Mouse (Mus musculus): ENCODE data around the gene Prrc2b. TPM values are rescaled to one million over a fixed set of nuclear protein-coding genes. Genes with fewer than 3 reads are reported as not detected.

Prrc2b gene
- polyA plus RNA-seq, 1 experiment from 2014 or later: 20.8 TPM

GRCm38 (mm10) chr2:32200033-32200432 lies 49.2 kb downstream of the Prrc2b start:
- Histone ChIP-seq H3K4me3 (no peak overlapping the region), H3K4me1 (no peaks in the 10 kb centered on the region), H3K4me2 (no peak overlapping the region), H3K9me3 (replicated peaks) (no peaks in the 10 kb centered on the region), H3K36me3 (peaks cover 100% of the 10 kb centered on the region), H3K27ac (no peak overlapping the region), H3K27me3 (replicated peaks) (no peaks in the 10 kb centered on the region), H3K9ac (no peak overlapping the region)
- ATAC-seq: no peak
- WGBS (ENCODE audit: insufficient replicate concordance): 87% methylated on average over 4 of the region's 4 CpGs

- WGBS (ENCODE audit: insufficient replicate concordance): 88% methylated on average over 11 of the region's 11 CpGs
- no peak for ATAC-seq
- H3K36me3 ChIP-seq: peaks cover 100% of the 10 kb centered on the region
These were observed 49.8 kb downstream of the Prrc2b start for GRCm38 (mm10) chr2:32200712-32201111.

GRCm38 (mm10) chr2:32201527-32201926 lies 50.6 kb downstream of the Prrc2b start:
- H3K4me2 ChIP-seq: no peak overlapping the region
- no peak overlapping the region for H3K9ac ChIP-seq
- WGBS (ENCODE audit: insufficient replicate concordance): 83% methylated on average over 7 of the region's 7 CpGs
- ATAC-seq: no peak
- H3K4me1 ChIP-seq: no peaks in the 10 kb centered on the region
- no peak overlapping the region for H3K27ac ChIP-seq
- no peaks in the 10 kb centered on the region for H3K9me3 ChIP-seq (replicated peaks)
- no peak overlapping the region for H3K4me3 ChIP-seq
- no peaks in the 10 kb centered on the region for H3K27me3 ChIP-seq (replicated peaks)
- peaks cover 100% of the 10 kb centered on the region for H3K36me3 ChIP-seq

More at GRCm38 (mm10) chr2:32200712-32201111, 49.8 kb downstream of the Prrc2b start:
- Histone ChIP-seq H3K27ac (no peak overlapping the region), H3K9me3 (replicated peaks) (no peaks in the 10 kb centered on the region), H3K4me1 (no peaks in the 10 kb centered on the region), H3K9ac (no peak overlapping the region), H3K4me3 (no peak overlapping the region), H3K27me3 (replicated peaks) (no peaks in the 10 kb centered on the region), H3K4me2 (no peak overlapping the region)

- Histone ChIP-seq H3K4me2 (no peak overlapping the region), H3K4me1 (no peaks in the 10 kb centered on the region), H3K9ac (no peak overlapping the region), H3K9me3 (replicated peaks) (no peaks in the 10 kb centered on the region), H3K36me3 (peaks cover 100% of the 10 kb centered on the region), H3K27ac (no peak overlapping the region), H3K4me3 (no peak overlapping the region), H3K27me3 (replicated peaks) (no peaks in the 10 kb centered on the region)
- WGBS (ENCODE audit: insufficient replicate concordance): 94% methylated on average over 13 of the region's 13 CpGs
- ATAC-seq: no peak
These were observed 53.0 kb downstream of the Prrc2b start for GRCm38 (mm10) chr2:32203853-32204252.

DNA sequence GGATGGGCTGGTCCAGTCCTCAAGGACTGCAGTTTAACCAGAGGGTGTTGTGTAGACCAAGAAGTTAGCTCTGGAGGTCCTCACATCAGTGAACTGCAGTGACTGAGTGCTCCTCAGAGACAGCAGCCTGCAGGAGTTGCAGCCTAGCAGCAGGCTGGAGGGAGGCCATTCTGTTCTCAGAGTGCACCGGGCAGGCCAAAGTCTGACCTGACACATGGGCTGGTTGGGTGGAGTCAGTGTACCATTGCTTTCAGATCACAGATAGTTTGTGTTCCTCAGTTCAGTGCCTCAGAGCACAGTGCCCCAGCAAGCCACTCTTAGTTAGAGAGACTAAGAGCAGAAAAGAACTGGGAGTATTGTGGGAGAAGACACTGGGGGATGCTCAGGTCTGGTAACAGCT lies 56.8 kb downstream of the Prrc2b start:
- H3K36me3 ChIP-seq: peaks cover 100% of the 10 kb centered on the region
- 88% methylated on average over 1 of the region's 1 CpGs for WGBS (ENCODE audit: insufficient replicate concordance)
- H3K27me3 ChIP-seq (replicated peaks): no peaks in the 10 kb centered on the region
- no peaks in the 10 kb centered on the region for H3K9me3 ChIP-seq (replicated peaks)
- no peak for ATAC-seq
- no peak overlapping the region for H3K27ac ChIP-seq
- H3K4me3 ChIP-seq: no peak overlapping the region
- H3K9ac ChIP-seq: no peak overlapping the region
- no peaks in the 10 kb centered on the region for H3K4me1 ChIP-seq
- no peak overlapping the region for H3K4me2 ChIP-seq

DNA sequence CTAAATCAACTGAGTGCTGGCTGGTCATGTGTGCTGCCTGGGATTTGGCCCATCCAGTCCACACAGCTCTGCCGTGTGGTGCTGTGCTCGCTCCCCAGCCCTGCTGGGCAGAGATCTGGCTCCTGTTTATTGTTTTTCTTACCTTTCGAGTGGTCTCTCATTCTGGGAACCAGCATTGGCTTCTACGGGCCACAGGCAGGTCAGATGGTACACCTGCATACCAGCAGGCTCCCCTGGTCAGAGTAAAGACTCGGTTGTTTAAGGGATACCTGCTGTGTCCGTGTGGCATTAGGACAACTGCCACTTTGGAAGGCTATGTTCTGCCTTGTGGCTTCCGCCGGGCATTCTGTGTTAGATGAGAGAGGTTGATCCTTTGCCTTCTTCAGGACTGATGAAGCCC lies 60.8 kb downstream of the Prrc2b start:
- Histone ChIP-seq H3K4me3 (no peak overlapping the region), H3K27me3 (replicated peaks) (no peaks in the 10 kb centered on the region), H3K4me2 (no peak overlapping the region), H3K4me1 (no peaks in the 10 kb centered on the region), H3K9me3 (replicated peaks) (no peaks in the 10 kb centered on the region), H3K27ac (no peak overlapping the region), H3K36me3 (peaks cover 100% of the 10 kb centered on the region), H3K9ac (no peak overlapping the region)
- no peak for ATAC-seq
- WGBS (ENCODE audit: insufficient replicate concordance): 83% methylated on average over 8 of the region's 8 CpGs

DNA sequence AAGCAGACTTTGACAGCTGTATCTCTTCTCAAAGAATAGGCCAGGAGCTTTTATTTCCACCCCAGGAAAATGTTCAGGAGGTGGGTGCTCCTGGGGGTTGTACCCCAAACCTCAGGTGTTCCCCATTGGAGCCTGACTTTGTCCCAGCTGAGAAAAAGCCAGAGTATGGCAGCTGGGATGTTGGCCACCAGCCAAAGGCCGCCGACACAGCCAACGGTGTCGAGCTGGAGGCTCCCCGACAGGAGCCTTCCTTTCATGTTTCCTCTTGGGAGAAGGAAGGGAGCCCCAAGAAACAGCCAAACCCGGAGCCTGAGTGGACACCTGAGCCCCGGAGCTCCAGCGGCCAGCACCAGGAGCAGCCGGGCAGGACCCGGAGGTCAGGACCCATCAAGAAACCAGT lies 62.1 kb downstream of the Prrc2b start:
- WGBS (ENCODE audit: insufficient replicate concordance): 93% methylated on average over 10 of the region's 10 CpGs
- Histone ChIP-seq H3K9ac (no peak overlapping the region), H3K4me1 (no peaks in the 10 kb centered on the region), H3K4me2 (no peak overlapping the region), H3K27ac (no peak overlapping the region), H3K9me3 (replicated peaks) (no peaks in the 10 kb centered on the region), H3K4me3 (no peak overlapping the region), H3K36me3 (peaks cover 100% of the 10 kb centered on the region), H3K27me3 (replicated peaks) (no peaks in the 10 kb centered on the region)
- ATAC-seq: no peak

GRCm38 (mm10) chr2:32215576-32215975 lies 64.7 kb downstream of the Prrc2b start:
- H3K9ac ChIP-seq: no peak overlapping the region

DNA sequence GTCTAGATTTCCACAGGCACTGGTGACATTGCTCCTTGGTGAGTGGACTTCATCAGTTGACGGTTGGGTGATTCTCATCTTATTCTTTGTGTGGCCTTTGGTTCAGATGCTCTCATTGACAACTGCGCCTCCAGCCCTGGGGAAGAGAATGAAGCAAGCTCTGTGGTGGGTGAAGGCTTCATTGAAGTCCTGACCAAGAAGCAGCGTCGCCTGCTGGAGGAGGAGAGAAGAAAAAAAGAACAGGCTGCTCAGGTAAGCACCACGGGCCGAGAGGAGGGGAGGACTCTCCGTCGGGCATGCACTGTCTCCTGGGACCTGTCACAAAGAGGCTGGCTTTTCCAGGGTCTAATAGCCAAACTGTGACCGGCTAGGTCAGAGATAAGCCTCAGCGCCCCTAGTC lies 65.6 kb downstream of the Prrc2b start:
- no peaks in the 10 kb centered on the region for H3K27me3 ChIP-seq (replicated peaks)
- no peaks in the 10 kb centered on the region for H3K9me3 ChIP-seq (replicated peaks)
- 88% methylated on average over 10 of the region's 10 CpGs for WGBS (ENCODE audit: insufficient replicate concordance)
- H3K4me1 ChIP-seq: no peaks in the 10 kb centered on the region
- no peak overlapping the region for H3K4me2 ChIP-seq
- H3K4me3 ChIP-seq: no peak overlapping the region
- peaks cover 100% of the 10 kb centered on the region for H3K36me3 ChIP-seq
- ATAC-seq: no peak
- H3K9ac ChIP-seq: no peak overlapping the region
- H3K27ac ChIP-seq: no peak overlapping the region

More at GRCm38 (mm10) chr2:32215576-32215975, 64.7 kb downstream of the Prrc2b start:
- Histone ChIP-seq H3K4me2 (no peak overlapping the region), H3K4me1 (no peaks in the 10 kb centered on the region), H3K36me3 (peaks cover 100% of the 10 kb centered on the region), H3K4me3 (no peak overlapping the region), H3K27ac (no peak overlapping the region), H3K27me3 (replicated peaks) (no peaks in the 10 kb centered on the region), H3K9me3 (replicated peaks) (no peaks in the 10 kb centered on the region)
- WGBS (ENCODE audit: insufficient replicate concordance): 85% methylated on average over 10 of the region's 10 CpGs
- ATAC-seq: no peak

DNA sequence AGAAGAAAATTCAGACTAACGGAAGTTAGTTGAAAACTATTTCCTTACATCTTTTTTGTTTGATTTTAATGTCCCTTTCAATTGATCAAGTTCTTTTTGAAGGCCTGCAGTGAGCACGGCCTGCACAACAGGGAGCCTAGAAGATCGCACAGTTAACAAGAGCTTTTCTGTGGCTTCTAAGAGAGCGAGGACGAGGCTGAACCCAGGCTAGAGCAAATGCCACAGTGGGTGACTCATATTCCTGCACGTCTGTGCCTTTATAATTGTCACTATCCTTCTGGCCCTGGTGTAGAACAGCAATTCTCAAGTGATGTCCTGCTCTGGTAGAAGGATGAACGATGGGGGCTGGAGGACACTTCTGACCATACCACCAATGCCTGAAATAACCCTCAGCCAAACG lies 66.8 kb downstream of the Prrc2b start:
- ATAC-seq: no peak
- H3K4me2 ChIP-seq: no peak overlapping the region
- 84% methylated on average over 8 of the region's 8 CpGs for WGBS (ENCODE audit: insufficient replicate concordance)
- no peaks in the 10 kb centered on the region for H3K4me1 ChIP-seq
- no peak overlapping the region for H3K27ac ChIP-seq
- H3K36me3 ChIP-seq: peaks cover 100% of the 10 kb centered on the region
- no peak overlapping the region for H3K4me3 ChIP-seq
- H3K27me3 ChIP-seq (replicated peaks): no peaks in the 10 kb centered on the region
- H3K9ac ChIP-seq: no peak overlapping the region
- no peaks in the 10 kb centered on the region for H3K9me3 ChIP-seq (replicated peaks)

DNA sequence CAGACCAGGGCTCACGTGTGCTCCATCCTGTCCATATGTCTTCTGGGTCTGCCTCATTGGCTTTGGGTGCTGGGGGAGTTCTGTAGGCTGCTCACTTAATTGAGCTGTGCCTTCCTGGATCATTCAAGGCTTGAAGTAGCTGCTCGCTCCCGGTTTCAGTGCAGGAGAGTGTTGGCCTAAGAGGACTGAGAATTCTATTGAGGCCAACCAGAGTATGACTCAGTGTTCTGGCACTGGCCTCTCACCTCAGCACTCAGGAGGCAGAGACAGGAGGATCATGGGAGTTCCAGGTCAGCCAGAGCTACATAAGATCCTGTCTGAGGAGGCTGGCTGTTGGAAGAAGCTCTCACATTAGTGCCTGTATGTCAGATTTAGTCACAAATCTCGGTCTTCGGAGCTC lies 67.2 kb downstream of the Prrc2b start:
- WGBS (ENCODE audit: insufficient replicate concordance): 91% methylated on average over 5 of the region's 5 CpGs
- Histone ChIP-seq H3K9ac (no peak overlapping the region), H3K27me3 (replicated peaks) (no peaks in the 10 kb centered on the region), H3K4me2 (no peak overlapping the region), H3K9me3 (replicated peaks) (no peaks in the 10 kb centered on the region), H3K4me1 (no peaks in the 10 kb centered on the region), H3K36me3 (peaks cover 100% of the 10 kb centered on the region), H3K27ac (no peak overlapping the region), H3K4me3 (no peak overlapping the region)
- no peak for ATAC-seq

- peaks cover 100% of the 10 kb centered on the region for H3K36me3 ChIP-seq
- H3K4me2 ChIP-seq: no peak overlapping the region
- H3K4me1 ChIP-seq: no peaks in the 10 kb centered on the region
- H3K27me3 ChIP-seq (replicated peaks): no peaks in the 10 kb centered on the region
- no peaks in the 10 kb centered on the region for H3K9me3 ChIP-seq (replicated peaks)
- 90% methylated on average over 11 of the region's 11 CpGs for WGBS (ENCODE audit: insufficient replicate concordance)
- H3K9ac ChIP-seq: no peak overlapping the region
- H3K4me3 ChIP-seq: no peak overlapping the region
- no peak for ATAC-seq
- no peak overlapping the region for H3K27ac ChIP-seq
These were observed 67.9 kb downstream of the Prrc2b start for GRCm38 (mm10) chr2:32218541-32219334.

DNA sequence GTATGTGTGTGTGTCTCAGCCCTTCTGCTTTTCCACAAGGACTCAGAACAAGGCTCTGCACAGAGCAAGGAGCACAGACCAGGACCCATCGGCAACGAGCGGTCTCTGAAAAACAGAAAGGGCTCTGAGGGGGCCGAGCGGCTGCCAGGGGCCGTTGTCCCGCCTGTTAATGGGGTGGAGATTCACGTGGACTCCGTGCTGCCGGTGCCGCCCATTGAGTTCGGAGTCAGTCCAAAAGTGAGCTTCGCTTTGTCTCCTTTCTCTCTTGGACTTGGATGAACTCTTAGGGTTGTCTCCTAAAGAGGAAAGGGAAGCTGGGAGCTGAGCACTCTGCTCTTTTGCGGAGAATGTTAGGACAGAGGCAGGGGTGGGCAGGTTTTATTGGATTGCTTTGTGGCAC lies 68.6 kb downstream of the Prrc2b start:
- no peaks in the 10 kb centered on the region for H3K4me1 ChIP-seq
- peaks cover 100% of the 10 kb centered on the region for H3K36me3 ChIP-seq
- WGBS (ENCODE audit: insufficient replicate concordance): 90% methylated on average over 14 of the region's 14 CpGs
- no peak overlapping the region for H3K4me3 ChIP-seq
- H3K9me3 ChIP-seq (replicated peaks): no peaks in the 10 kb centered on the region
- H3K27ac ChIP-seq: no peak overlapping the region
- no peaks in the 10 kb centered on the region for H3K27me3 ChIP-seq (replicated peaks)
- ATAC-seq: no peak
- H3K4me2 ChIP-seq: no peak overlapping the region
- H3K9ac ChIP-seq: no peak overlapping the region

All from liver, embryonic 12.5 days (tissue).